Mouse (Mus musculus) embryonic fibroblast, embryonic 13.5 days (primary cell): Measurements from ENCODE around the gene D17H6S53E. TPM values are rescaled to one million over a fixed set of nuclear protein-coding genes. Genes with fewer than 3 reads are reported as not detected.
"Not testable (repeated sequence)": the region's sequence is repeated elsewhere in the genome, so short reads cannot be mapped to it uniquely, and the experiment has no call there.

ENCODE experiments used
- H3K27ac ChIP-seq: 2 replicates; pipeline ENCODE4 v1.5.1; 2012; ENCODE audit warnings: low read length, control low read depth, inconsistent platforms; ENCODE audit not compliant: insufficient read depth
- H3K4me1 ChIP-seq: 2 replicates; pipeline ENCODE4 v1.6.1; 2011; ENCODE audit warnings: low read length; ENCODE audit not compliant: control insufficient read depth, insufficient read depth
- H3K4me3 ChIP-seq: 2 replicates; pipeline ENCODE4 v1.5.1; 2011; ENCODE audit warnings: mild to moderate bottlenecking, control low read depth, low read length; ENCODE audit not compliant: insufficient read depth
- CTCF ChIP-seq: IDR thresholded peaks from 2 replicates; pipeline ENCODE4 v1.5.1; 2011; ENCODE audit warnings: mild to moderate bottlenecking, control low read depth, low read length, moderate library complexity, borderline replicate concordance; ENCODE audit not compliant: insufficient read depth
- POLR2A ChIP-seq: IDR thresholded peaks from 2 replicates; pipeline ENCODE4 v1.6.1; 2011; ENCODE audit warnings: low read depth, mild to moderate bottlenecking, control low read depth, low read length, moderate library complexity
- polyA plus RNA-seq: library from polyadenylated mRNA; stranded (reverse); fragments of >200 nt; gene quantifications from 2 replicates; pipeline ENCODE4 v1.2.4, GENCODE M21; 2011; ENCODE audit warnings: low read depth; ENCODE audit not compliant: missing spikeins, insufficient read length

The D17H6S53E gene
- polyA plus RNA-seq, 1 experiment = 16.1 TPM

DNA sequence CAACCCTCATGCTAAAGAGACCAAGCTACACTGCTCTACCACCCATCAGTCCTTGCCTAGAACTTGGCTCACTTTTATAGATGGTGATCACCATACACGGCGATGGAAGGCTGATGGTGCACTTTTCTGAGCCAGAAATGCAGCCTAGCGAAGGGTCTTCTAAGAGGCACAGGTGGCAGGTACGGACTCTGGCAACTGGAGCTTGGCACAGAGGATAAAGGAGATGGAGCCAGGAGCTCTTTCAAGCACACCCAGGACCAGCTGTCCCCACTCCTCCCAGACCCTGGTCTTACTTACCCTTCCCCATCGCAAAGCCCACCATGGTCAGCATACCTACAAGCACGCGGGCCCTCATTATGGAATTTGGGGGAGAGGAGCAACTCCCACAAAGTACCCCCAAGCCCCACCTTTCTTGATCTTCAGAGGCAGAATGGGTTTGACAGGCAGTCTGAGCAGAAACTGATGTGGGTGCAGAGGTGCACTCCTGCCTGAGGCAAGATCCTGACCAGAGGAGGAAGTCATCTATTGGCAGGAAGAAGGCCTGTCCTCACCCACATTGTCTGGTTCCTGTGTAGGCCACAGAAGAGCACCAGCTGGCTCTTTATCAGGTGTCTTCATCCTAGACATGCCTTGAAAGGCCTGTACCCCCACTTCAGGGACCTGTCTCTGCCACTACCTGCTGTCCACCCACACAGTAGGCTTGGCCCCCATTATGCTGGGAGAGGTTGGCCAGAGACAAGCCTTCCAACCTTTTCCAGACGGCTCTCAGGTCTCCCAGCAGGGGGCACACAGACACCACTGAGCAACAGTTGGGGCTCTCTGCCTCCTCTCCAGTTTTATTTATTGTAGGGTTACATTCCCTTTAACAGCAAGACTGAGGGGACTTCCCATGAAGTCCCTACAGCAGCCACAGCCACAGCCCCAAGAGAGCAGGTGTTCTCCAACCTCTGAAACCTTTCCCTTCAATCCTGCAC, 10.8 kb upstream of the D17H6S53E start, which contains the start of gene Ly6g5b:
Ly6g5b (minus strand) TSS at position 383 of the 974 bp plus-strand sequence.
- Histone ChIP-seq H3K4me3 (no peak within 1 kb of the TSS), H3K4me1 (no peaks in the 10 kb centered on the region), H3K27ac (no peak within 1 kb of the TSS)
- TF ChIP-seq CTCF = 0 out of 2 replicates have a peak, but pooled peaks have one; percentile 2
- TF ChIP-seq POLR2A = no peak

- no peak for TF ChIP-seq CTCF
- TF ChIP-seq POLR2A = no peak
- H3K4me1 ChIP-seq = peaks cover 3% of the 10 kb centered on the region; the same call in 1 of the 2 replicates
- no peak overlapping the region for H3K27ac ChIP-seq
- H3K4me3 ChIP-seq = peak overlapping the region; percentile 97
These were observed 5.4 kb upstream of the D17H6S53E start for GRCm38 (mm10) chr17:35120745-35121142.

- Histone ChIP-seq H3K27ac (peak within 1 kb of the TSS; percentile 56), H3K4me1 (peaks cover 3% of the 10 kb centered on the region; the same call in 1 of the 2 replicates), H3K4me3 (peak within 1 kb of the TSS; percentile 97)
- TF ChIP-seq CTCF = no peak
- peak; percentile 63; the same call in 1 of the 2 replicates for TF ChIP-seq POLR2A
These were observed 4.9 kb upstream of the D17H6S53E start, which contains the start of gene Gpank1 for GRCm38 (mm10) chr17:35121143-35121799. Gene Gpank1, plus strand, starts transcription at chr17:35121455.

DNA sequence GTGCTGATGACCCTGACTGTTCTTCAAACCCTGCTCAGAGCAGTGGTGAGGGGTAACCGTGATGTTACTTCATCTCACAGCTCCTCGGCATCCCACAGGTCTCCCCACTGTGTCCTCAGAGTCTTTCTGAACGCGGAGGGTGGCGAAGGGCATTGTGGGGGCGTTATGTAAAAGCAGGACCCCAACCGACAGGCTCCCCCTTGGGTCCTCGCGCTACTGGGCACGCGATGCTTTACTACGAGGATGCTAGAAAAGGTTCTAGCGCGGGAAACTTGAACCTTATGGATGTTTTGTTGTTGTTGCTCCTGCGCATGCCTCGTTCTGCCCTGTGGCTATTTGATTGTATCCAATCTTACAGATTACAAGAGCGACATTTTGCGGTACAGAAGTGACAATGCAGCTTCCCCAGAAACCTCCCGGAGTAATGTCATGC, 4.3 kb upstream of the D17H6S53E start, which contains the start of gene Csnk2b:
Csnk2b (minus strand) TSS at position 183 of the 433 bp plus-strand sequence.
- TF ChIP-seq POLR2A = no peak
- TF ChIP-seq CTCF = no peak
- peak within 1 kb of the TSS; percentile 56 for H3K27ac ChIP-seq
- peak within 1 kb of the TSS; percentile 97 for H3K4me3 ChIP-seq
- H3K4me1 ChIP-seq = peaks cover 4% of the 10 kb centered on the region; the same call in 1 of the 2 replicates

GRCm38 (mm10) chr17:35123287-35123686, 2.9 kb upstream of the D17H6S53E start:
- H3K4me3 ChIP-seq, H3K27ac ChIP-seq: not testable (repeated sequence)
- H3K4me1 ChIP-seq = peaks cover 11% of the 10 kb centered on the region; the same call in 1 of the 2 replicates

- H3K27ac ChIP-seq, H3K4me3 ChIP-seq: not testable (repeated sequence)
- peaks cover 11% of the 10 kb centered on the region; the same call in 1 of the 2 replicates for H3K4me1 ChIP-seq
These were observed 1.8 kb upstream of the D17H6S53E start for GRCm38 (mm10) chr17:35124261-35124896.

DNA sequence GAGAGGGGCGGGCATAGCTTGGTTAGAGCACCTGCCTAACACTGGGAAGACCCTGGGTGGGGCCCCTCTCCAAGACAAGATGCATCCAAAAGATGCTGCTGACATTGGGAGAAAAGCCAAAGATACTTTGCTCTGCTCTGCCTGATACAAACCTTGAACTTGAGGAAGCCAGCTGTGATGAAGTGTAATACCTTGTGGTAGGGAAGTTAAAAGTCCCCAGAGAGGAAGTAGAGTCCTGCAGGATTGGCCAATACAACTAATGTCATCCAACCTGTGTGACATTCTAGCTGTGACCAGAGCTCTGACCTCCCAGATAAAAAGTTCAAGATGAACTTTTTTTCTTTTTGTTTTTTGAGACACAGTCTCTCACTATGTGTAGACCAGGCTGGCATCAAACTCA, 1.1 kb upstream of the D17H6S53E start:
- no peak for TF ChIP-seq POLR2A
- no peak for TF ChIP-seq CTCF
- Histone ChIP-seq H3K4me3 (no peak overlapping the region), H3K4me1 (peaks cover 11% of the 10 kb centered on the region; the same call in 1 of the 2 replicates), H3K27ac (no peak overlapping the region)

GRCm38 (mm10) chr17:35125578-35125977, 595 bp upstream of the D17H6S53E start:
- TF ChIP-seq POLR2A (no peak), CTCF (no peak)
- H3K4me1 ChIP-seq = peaks cover 11% of the 10 kb centered on the region; the same call in 1 of the 2 replicates
- peak overlapping the region; percentile 64; the same call in 1 of the 2 replicates for H3K4me3 ChIP-seq
- no peak overlapping the region for H3K27ac ChIP-seq

DNA sequence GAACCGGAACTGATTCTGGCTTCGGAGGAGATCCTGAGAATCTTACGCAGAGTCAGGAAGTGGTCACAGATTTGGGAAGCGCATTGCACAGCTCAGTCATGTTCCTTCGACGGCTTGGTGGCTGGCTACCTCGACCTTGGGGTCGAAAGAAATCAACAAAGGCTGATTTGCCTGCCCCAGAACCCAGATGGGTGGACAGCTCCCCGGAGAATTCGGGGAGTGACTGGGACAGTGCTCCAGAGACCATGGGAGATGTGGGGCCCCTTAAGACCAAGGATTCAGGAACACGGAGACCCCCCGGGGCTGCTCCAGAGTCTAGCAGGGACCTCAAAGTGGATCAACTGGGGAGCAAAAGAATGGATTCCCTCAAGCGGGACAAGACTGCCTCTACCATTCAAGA, 844 bp downstream of the D17H6S53E start:
- peaks cover 11% of the 10 kb centered on the region; the same call in 1 of the 2 replicates for H3K4me1 ChIP-seq
- H3K27ac ChIP-seq = peak overlapping the region; percentile 19; the same call in 1 of the 2 replicates
- H3K4me3 ChIP-seq = peak overlapping the region; percentile 64
- TF ChIP-seq CTCF (no peak), POLR2A (no peak)
